Mouse (Mus musculus): Measurements from ENCODE around the gene Srl. TPM values are rescaled to one million over a fixed set of nuclear protein-coding genes. Genes with fewer than 3 reads are reported as not detected.

The Srl gene
- polyA plus RNA-seq, 1 experiment from 2014 or later = 3.1 TPM

GRCm38 (mm10) chr16:4448235-4448634, 93.4 kb downstream of the Srl start:
- H3K4me3 ChIP-seq (ENCODE audit: low read depth, low read length) = no peak overlapping the region
- H3K36me3 ChIP-seq (ENCODE audit: control insufficient read depth, insufficient read depth, low read length) = no peaks in the 10 kb centered on the region
- 26% methylated on average over 9 of the region's 9 CpGs for WGBS
- no peak overlapping the region for H3K9ac ChIP-seq (ENCODE audit: low read length)
- no peaks in the 10 kb centered on the region for H3K27me3 ChIP-seq (ENCODE audit: control insufficient read depth, insufficient read depth, low read length)
- no peak overlapping the region for H3K4me2 ChIP-seq (replicated peaks; ENCODE audit: low read depth)
- ATAC-seq (ENCODE audit: low FRiP score, low TSS enrichment) (peak; percentile 54), DNase-seq (ENCODE audit: low spot score) (peak; percentile 22)
- no peaks in the 10 kb centered on the region for H3K9me3 ChIP-seq (ENCODE audit: control insufficient read depth, low read length)
- no peak overlapping the region for H3K27ac ChIP-seq (replicated peaks)
- no peaks in the 10 kb centered on the region for H3K4me1 ChIP-seq (replicated peaks; ENCODE audit: control insufficient read depth, insufficient read depth)
- TF ChIP-seq CTCF (IDR thresholded peaks at IDR 0.05; ENCODE audit: low read depth) (no peak), EP300 (optimal IDR thresholded peaks at IDR 0.05) (no peak)

DNA sequence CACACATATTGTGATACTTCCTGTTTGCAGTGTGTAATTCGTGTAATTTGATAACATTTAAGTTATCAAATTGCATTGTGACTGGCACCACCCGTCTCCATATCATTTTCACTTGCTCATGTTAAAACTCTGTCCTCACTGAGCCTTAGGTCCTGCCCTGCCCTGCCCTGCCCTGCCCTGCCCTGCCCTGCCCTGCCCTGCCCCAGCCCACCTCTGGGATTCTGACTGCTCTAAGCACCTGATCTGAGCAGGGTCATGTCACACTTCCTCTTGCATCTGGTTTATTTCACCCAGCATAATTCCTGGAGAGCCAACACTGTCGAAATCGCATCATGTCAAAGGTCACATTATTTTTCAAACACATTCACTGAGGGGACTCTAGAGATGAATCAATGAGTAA, 95.2 kb downstream of the Srl start:
- WGBS = 45% methylated on average over 4 of the region's 4 CpGs
- Histone ChIP-seq H3K36me3 (ENCODE audit: control insufficient read depth, insufficient read depth, low read length) (no peaks in the 10 kb centered on the region), H3K9ac (ENCODE audit: low read length) (no peak overlapping the region), H3K4me3 (ENCODE audit: low read depth, low read length) (no peak overlapping the region), H3K4me2 (replicated peaks; ENCODE audit: low read depth) (no peak overlapping the region), H3K27me3 (ENCODE audit: control insufficient read depth, insufficient read depth, low read length) (no peaks in the 10 kb centered on the region), H3K9me3 (ENCODE audit: control insufficient read depth, low read length) (no peaks in the 10 kb centered on the region), H3K4me1 (replicated peaks; ENCODE audit: control insufficient read depth, insufficient read depth) (no peaks in the 10 kb centered on the region), H3K27ac (replicated peaks) (no peak overlapping the region)
- DNase-seq (ENCODE audit: low spot score) = no peak
- ATAC-seq (ENCODE audit: low FRiP score, low TSS enrichment) = 0 out of 2 replicates have a peak, but pooled peaks have one; percentile 56
- TF ChIP-seq EP300 (optimal IDR thresholded peaks at IDR 0.05) (no peak), CTCF (IDR thresholded peaks at IDR 0.05; ENCODE audit: low read depth) (no peak)

- Histone ChIP-seq H3K4me2 (replicated peaks; ENCODE audit: low read depth) (no peak overlapping the region), H3K27ac (replicated peaks) (no peak overlapping the region), H3K9me3 (ENCODE audit: control insufficient read depth, low read length) (no peaks in the 10 kb centered on the region), H3K36me3 (ENCODE audit: control insufficient read depth, insufficient read depth, low read length) (no peaks in the 10 kb centered on the region), H3K4me3 (ENCODE audit: low read depth, low read length) (no peak overlapping the region), H3K4me1 (replicated peaks; ENCODE audit: control insufficient read depth, insufficient read depth) (no peaks in the 10 kb centered on the region), H3K27me3 (ENCODE audit: control insufficient read depth, insufficient read depth, low read length) (no peaks in the 10 kb centered on the region), H3K9ac (ENCODE audit: low read length) (no peak overlapping the region)
- DNase-seq (ENCODE audit: low spot score) (no peak), ATAC-seq (ENCODE audit: low FRiP score, low TSS enrichment) (no peak)
- no peak for TF ChIP-seq EP300 (optimal IDR thresholded peaks at IDR 0.05)
- TF ChIP-seq CTCF (IDR thresholded peaks at IDR 0.05; ENCODE audit: low read depth) = no peak
- 62% methylated on average over 1 of the region's 1 CpGs for WGBS
Measured at GRCm38 (mm10) chr16:4444378-4444777, 97.2 kb downstream of the Srl start.

- H3K4me2 ChIP-seq (replicated peaks; ENCODE audit: low read depth) = no peak overlapping the region
Measured at GRCm38 (mm10) chr16:4439302-4440066, 102.1 kb downstream of the Srl start.

GRCm38 (mm10) chr16:4436738-4437137, 104.9 kb downstream of the Srl start:
- no peaks in the 10 kb centered on the region for H3K27me3 ChIP-seq (ENCODE audit: control insufficient read depth, insufficient read depth, low read length)
- no peak overlapping the region for H3K9ac ChIP-seq (ENCODE audit: low read length)
- no peak overlapping the region for H3K4me2 ChIP-seq (replicated peaks; ENCODE audit: low read depth)
- no peaks in the 10 kb centered on the region for H3K36me3 ChIP-seq (ENCODE audit: control insufficient read depth, insufficient read depth, low read length)
- no peaks in the 10 kb centered on the region for H3K9me3 ChIP-seq (ENCODE audit: control insufficient read depth, low read length)
- 48% methylated on average over 4 of the region's 4 CpGs for WGBS
- no peak overlapping the region for H3K4me3 ChIP-seq (ENCODE audit: low read depth, low read length)
- no peak for ATAC-seq (ENCODE audit: low FRiP score, low TSS enrichment)
- no peak for DNase-seq (ENCODE audit: low spot score)
- TF ChIP-seq EP300 (optimal IDR thresholded peaks at IDR 0.05) (no peak), CTCF (IDR thresholded peaks at IDR 0.05; ENCODE audit: low read depth) (no peak)
- H3K27ac ChIP-seq (replicated peaks) = no peak overlapping the region
- no peaks in the 10 kb centered on the region for H3K4me1 ChIP-seq (replicated peaks; ENCODE audit: control insufficient read depth, insufficient read depth)

More at GRCm38 (mm10) chr16:4439302-4440066, 102.1 kb downstream of the Srl start:
- Histone ChIP-seq H3K9ac (ENCODE audit: low read length) (no peak overlapping the region), H3K9me3 (ENCODE audit: control insufficient read depth, low read length) (no peaks in the 10 kb centered on the region), H3K27me3 (ENCODE audit: control insufficient read depth, insufficient read depth, low read length) (no peaks in the 10 kb centered on the region), H3K27ac (replicated peaks) (no peak overlapping the region), H3K4me1 (replicated peaks; ENCODE audit: control insufficient read depth, insufficient read depth) (no peaks in the 10 kb centered on the region), H3K4me3 (ENCODE audit: low read depth, low read length) (no peak overlapping the region), H3K36me3 (ENCODE audit: control insufficient read depth, insufficient read depth, low read length) (no peaks in the 10 kb centered on the region)
- WGBS = 48% methylated on average over 10 of the region's 10 CpGs
- TF ChIP-seq CTCF (IDR thresholded peaks at IDR 0.05; ENCODE audit: low read depth) (no peak), EP300 (optimal IDR thresholded peaks at IDR 0.05) (no peak)
- peak; percentile 71 for ATAC-seq (ENCODE audit: low FRiP score, low TSS enrichment)
- peak; percentile 52 for DNase-seq (ENCODE audit: low spot score)

DNA sequence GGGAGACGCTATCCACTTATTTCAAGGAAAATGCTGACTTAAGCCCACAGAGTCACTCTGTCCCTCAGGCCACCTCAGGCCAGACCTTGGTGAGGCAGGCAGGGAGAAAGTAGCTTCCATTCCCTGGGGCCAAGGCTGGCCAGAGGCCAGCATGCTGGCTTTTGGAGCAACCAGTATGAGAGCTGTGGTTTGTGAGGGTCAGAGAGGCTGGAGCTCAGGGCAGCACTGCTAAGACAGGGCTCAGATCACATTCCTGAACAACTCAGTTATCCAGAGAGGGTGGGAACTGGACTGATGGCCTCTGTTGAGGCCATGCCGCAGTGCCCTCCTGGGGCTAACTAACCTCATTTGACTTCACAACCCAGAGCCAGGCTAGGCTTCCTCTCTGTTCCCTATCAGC, 106.2 kb downstream of the Srl start:
- Histone ChIP-seq H3K27me3 (ENCODE audit: control insufficient read depth, insufficient read depth, low read length) (no peaks in the 10 kb centered on the region), H3K9ac (ENCODE audit: low read length) (no peak overlapping the region), H3K4me1 (replicated peaks; ENCODE audit: control insufficient read depth, insufficient read depth) (no peaks in the 10 kb centered on the region), H3K4me3 (ENCODE audit: low read depth, low read length) (no peak overlapping the region), H3K27ac (replicated peaks) (no peak overlapping the region), H3K4me2 (replicated peaks; ENCODE audit: low read depth) (no peak overlapping the region), H3K36me3 (ENCODE audit: control insufficient read depth, insufficient read depth, low read length) (no peaks in the 10 kb centered on the region), H3K9me3 (ENCODE audit: control insufficient read depth, low read length) (no peaks in the 10 kb centered on the region)
- ATAC-seq (ENCODE audit: low FRiP score, low TSS enrichment) (no peak), DNase-seq (ENCODE audit: low spot score) (no peak)
- TF ChIP-seq EP300 (optimal IDR thresholded peaks at IDR 0.05) = no peak
- no peak for TF ChIP-seq CTCF (IDR thresholded peaks at IDR 0.05; ENCODE audit: low read depth)
- 93% methylated on average over 2 of the region's 2 CpGs for WGBS

Data from stomach, postnatal 0 days (tissue).